Mouse (Mus musculus): Measurements from ENCODE around the gene Spata45. TPM values are rescaled to one million over a fixed set of nuclear protein-coding genes. Genes with fewer than 3 reads are reported as not detected.

The Spata45 gene
- polyA plus RNA-seq, 1 experiment: not detected

- Histone ChIP-seq H3K9me3 (ENCODE audit: control insufficient read depth, low read length) (no peaks in the 10 kb centered on the region), H3K27me3 (ENCODE audit: control insufficient read depth) (no peaks in the 10 kb centered on the region), H3K36me3 (ENCODE audit: control insufficient read depth) (peaks cover 54% of the 10 kb centered on the region), H3K4me1 (ENCODE audit: control insufficient read depth) (peaks cover 32% of the 10 kb centered on the region), H3K4me3 (replicated peaks) (no peak overlapping the region)
- TF ChIP-seq TAL1 (IDR thresholded peaks at IDR 0.05; ENCODE audit: low read length) (no peak), GATA1 (IDR thresholded peaks at IDR 0.05; ENCODE audit: low read length) (no peak)
Observed at GRCm38 (mm10) chr1:191086960-191087359, 50.5 kb downstream of the Spata45 start.

GRCm38 (mm10) chr1:191087955-191088354 is 51.5 kb downstream of the Spata45 start:
- TF ChIP-seq GATA1 (IDR thresholded peaks at IDR 0.05; ENCODE audit: low read length) (no peak), TAL1 (IDR thresholded peaks at IDR 0.05; ENCODE audit: low read length) (no peak)
- Histone ChIP-seq H3K9me3 (ENCODE audit: control insufficient read depth, low read length) (no peaks in the 10 kb centered on the region), H3K4me3 (replicated peaks) (no peak overlapping the region), H3K27me3 (ENCODE audit: control insufficient read depth) (no peaks in the 10 kb centered on the region), H3K36me3 (ENCODE audit: control insufficient read depth) (peaks cover 45% of the 10 kb centered on the region), H3K4me1 (ENCODE audit: control insufficient read depth) (peaks cover 32% of the 10 kb centered on the region)

- peaks cover 30% of the 10 kb centered on the region for H3K4me1 ChIP-seq (ENCODE audit: control insufficient read depth)
- TF ChIP-seq GATA1 (IDR thresholded peaks at IDR 0.05; ENCODE audit: low read length): no peak
- no peak for TF ChIP-seq TAL1 (IDR thresholded peaks at IDR 0.05; ENCODE audit: low read length)
- no peak overlapping the region for H3K4me3 ChIP-seq (replicated peaks)
- H3K27me3 ChIP-seq (ENCODE audit: control insufficient read depth): peaks cover 3% of the 10 kb centered on the region; the same call in 1 of the 2 replicates
- H3K36me3 ChIP-seq (ENCODE audit: control insufficient read depth): peaks cover 31% of the 10 kb centered on the region
- no peaks in the 10 kb centered on the region for H3K9me3 ChIP-seq (ENCODE audit: control insufficient read depth, low read length)
Observed at GRCm38 (mm10) chr1:191089355-191089754, 52.9 kb downstream of the Spata45 start.

GRCm38 (mm10) chr1:191092050-191092449 is 55.6 kb downstream of the Spata45 start:
- peaks cover 25% of the 10 kb centered on the region for H3K4me1 ChIP-seq (ENCODE audit: control insufficient read depth)
- H3K27me3 ChIP-seq (ENCODE audit: control insufficient read depth): peaks cover 22% of the 10 kb centered on the region
- TF ChIP-seq GATA1 (IDR thresholded peaks at IDR 0.05; ENCODE audit: low read length) (no peak), TAL1 (IDR thresholded peaks at IDR 0.05; ENCODE audit: low read length) (no peak)
- H3K9me3 ChIP-seq (ENCODE audit: control insufficient read depth, low read length): no peaks in the 10 kb centered on the region
- no peak overlapping the region for H3K4me3 ChIP-seq (replicated peaks)
- peaks cover 4% of the 10 kb centered on the region for H3K36me3 ChIP-seq (ENCODE audit: control insufficient read depth)

Other genes with a start within 250 kb of the Spata45 start
- gene Rps6kc1, start 124.9 kb upstream of the Spata45 start, polyA plus RNA-seq (2012): 0.06 and 0.08 TPM in 2 replicates
- 0.15 and 0.29 TPM in 2 replicates for gene Angel2, start 111.5 kb upstream of the Spata45 start, polyA plus RNA-seq (2012)
- 0.11 TPM in 1 of 2 replicates, not detected in the other for gene Vash2, start 57.3 kb upstream of the Spata45 start, polyA plus RNA-seq (2012)
- 0.15 and 0.27 TPM in 2 replicates for gene Flvcr1, start 10.5 kb upstream of the Spata45 start, polyA plus RNA-seq (2012)
- 0.04 and 0.08 TPM in 2 replicates for gene Tatdn3, start 26.3 kb downstream of the Spata45 start, polyA plus RNA-seq (2012)
- gene Nsl1, start 26.4 kb downstream of the Spata45 start, polyA plus RNA-seq (2012): 1.4 and 3.2 TPM in 2 replicates
- gene Batf3, start 61.2 kb downstream of the Spata45 start, polyA plus RNA-seq (2012): 0.14 TPM in 1 of 2 replicates, not detected in the other
- not detected in 2 replicates for gene Fam71a, start 128.2 kb downstream of the Spata45 start, polyA plus RNA-seq (2012)
- 0.16 and 0.27 TPM in 2 replicates for gene Atf3, start 181.4 kb downstream of the Spata45 start, polyA plus RNA-seq (2012)